Mouse (Mus musculus): ENCODE results near the gene Tmeff1.

DNA sequence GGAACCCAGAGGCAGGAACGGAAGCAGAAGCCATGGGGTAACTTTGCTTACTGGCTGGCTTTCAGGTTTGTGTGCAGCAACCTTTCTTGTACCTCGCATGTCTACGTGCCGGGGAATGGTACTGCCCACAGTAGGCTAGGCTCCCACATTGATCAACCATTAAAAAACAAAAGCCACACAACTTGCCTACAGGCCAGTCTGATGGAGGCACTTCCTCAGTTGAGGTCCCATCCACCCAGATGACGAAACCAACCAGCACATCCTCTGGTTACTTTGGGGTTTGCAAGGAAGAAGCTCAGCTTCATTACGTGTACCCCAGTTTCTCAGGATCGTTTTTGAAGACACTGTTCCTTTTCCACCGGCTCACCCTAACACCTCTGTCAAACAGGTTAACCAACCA is 71.6 kb downstream of the Tmeff1 start:
- TF ChIP-seq CTCF (IDR thresholded peaks at IDR 0.05; ENCODE audit: low read depth) (no peak), EP300 (optimal IDR thresholded peaks at IDR 0.05) (no peak)

All from stomach, postnatal 0 days (tissue).